Mouse (Mus musculus) heart, embryonic 16.5 days (tissue): ENCODE results near the gene Ski. TPM values are rescaled to one million over a fixed set of nuclear protein-coding genes. Genes with fewer than 3 reads are reported as not detected.

Source experiments
- ATAC-seq: fragments of 200-750 bp; cut with Nextera tagmentation; replicated peaks from 2 replicates; pipeline ENCODE4 v1.8.0; 2017; ENCODE audit warnings: moderate number of reproducible peaks; ENCODE audit not compliant: insufficient read depth, low FRiP score; ENCODE audit errors: extremely low read depth
- H3K27ac ChIP-seq: fragments of 300-500 bp; sonication (generic); 2 replicates; pipeline ENCODE4 v1.5.1; 2014; ENCODE audit warnings: mild to moderate bottlenecking, low read length, control low read depth, moderate library complexity
- H3K27me3 ChIP-seq: fragments of 300-500 bp; sonication (generic); 2 replicates; pipeline ENCODE4 v1.6.1; 2014; ENCODE audit warnings: low read length, mixed read lengths; ENCODE audit not compliant: control insufficient read depth, insufficient read depth
- H3K36me3 ChIP-seq: fragments of 300-500 bp; sonication (generic); 2 replicates; pipeline ENCODE4 v1.6.1; 2014; ENCODE audit not compliant: control insufficient read depth, insufficient read depth
- H3K4me1 ChIP-seq: fragments of 300-500 bp; sonication (generic); 2 replicates; pipeline ENCODE4 v1.6.1; 2014; ENCODE audit warnings: low read length, mixed read lengths; ENCODE audit not compliant: control insufficient read depth, insufficient read depth
- H3K4me2 ChIP-seq: fragments of 300-500 bp; sonication (generic); 2 replicates; pipeline ENCODE4 v1.6.1; 2014; ENCODE audit warnings: low read depth, mild to moderate bottlenecking, control low read depth, low read length
- H3K4me3 ChIP-seq: fragments of 300-500 bp; sonication (generic); 2 replicates; pipeline ENCODE4 v1.5.1; 2014; ENCODE audit warnings: mild to moderate bottlenecking, control low read depth, low read length
- H3K9ac ChIP-seq: fragments of 300-500 bp; sonication (generic); 2 replicates; pipeline ENCODE4 v1.6.1; 2014; ENCODE audit warnings: low read length, control low read depth
- H3K9me3 ChIP-seq: fragments of 300-500 bp; sonication (generic); replicated peaks from 2 replicates; pipeline ENCODE4 v1.6.1; 2016; ENCODE audit warnings: low read length; ENCODE audit not compliant: control insufficient read depth
- WGBS: fragments of 180-500 bp; shearing (Covaris S2); extraction: QIAGEN DNeasy Blood & Tissue Kit; methylation state at CpG from one replicate; pipeline ENCODE4 v1.1.7; 2014; 5-methylcytosine and 5-hydroxymethylcytosine counted together
- polyA plus RNA-seq: library from polyadenylated mRNA; unstranded; fragments of >200 nt; fragmentation: Nextera tagmentation; extraction: Ambion mirVana; gene quantifications from 2 replicates; pipeline ENCODE4 v1.2.1, GENCODE M21; 2015

The Ski gene
- polyA plus RNA-seq, 1 experiment from 2014 or later: 12.3 TPM

GRCm38 (mm10) chr4:155238276-155238675 is 15.9 kb upstream of the Ski start:
- H3K27ac ChIP-seq: peak overlapping the region; percentile 64; the same call in 1 of the 2 replicates
- H3K27me3 ChIP-seq: no peaks in the 10 kb centered on the region
- ATAC-seq: no peak
- 63% methylated on average over 5 of the region's 5 CpGs for WGBS
- H3K4me1 ChIP-seq: peaks cover 46% of the 10 kb centered on the region
- no peak overlapping the region for H3K4me2 ChIP-seq
- H3K4me3 ChIP-seq: no peak overlapping the region
- no peaks in the 10 kb centered on the region for H3K36me3 ChIP-seq
- H3K9ac ChIP-seq: no peak overlapping the region
- no peaks in the 10 kb centered on the region for H3K9me3 ChIP-seq

DNA sequence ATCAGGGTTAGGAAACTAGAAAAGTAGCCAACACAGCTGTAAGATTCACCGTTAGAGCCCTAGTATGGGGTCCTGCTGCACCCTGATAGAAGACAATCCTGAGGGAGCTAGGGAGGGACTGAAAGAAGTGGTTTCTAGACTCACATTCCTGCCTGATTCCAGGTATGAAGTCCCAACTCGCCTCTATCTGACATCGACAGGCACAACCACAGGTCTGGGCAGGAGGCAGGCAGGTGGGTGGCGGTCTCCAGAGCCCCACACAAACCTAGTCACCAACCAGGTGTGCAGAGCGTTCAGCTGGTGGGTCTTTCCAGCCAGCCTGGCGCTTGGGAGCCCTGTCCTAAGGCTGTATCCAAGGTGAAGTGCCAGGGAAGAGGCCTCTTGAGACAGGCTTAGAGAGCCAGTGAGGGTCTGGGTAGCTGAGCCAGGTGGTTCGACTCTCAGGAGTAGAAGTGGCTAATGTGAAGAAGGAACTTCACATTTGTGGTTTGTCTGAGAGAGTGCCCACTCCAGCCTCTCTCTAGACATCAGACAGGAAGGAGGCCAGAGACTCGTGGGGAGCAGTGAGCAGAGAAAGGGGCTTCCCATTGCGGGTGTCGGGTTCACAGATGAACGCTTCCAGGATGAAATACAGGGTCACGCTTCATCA is 14.5 kb upstream of the Ski start:
- Histone ChIP-seq H3K4me1 (peaks cover 48% of the 10 kb centered on the region), H3K27me3 (no peaks in the 10 kb centered on the region), H3K4me2 (no peak overlapping the region)

GRCm38 (mm10) chr4:155235311-155236119 is 13.1 kb upstream of the Ski start:
- 3% methylated on average over 18 of the region's 18 CpGs for WGBS
- Histone ChIP-seq H3K36me3 (no peaks in the 10 kb centered on the region), H3K27me3 (no peaks in the 10 kb centered on the region), H3K27ac (peak overlapping the region; percentile 95), H3K9me3 (no peaks in the 10 kb centered on the region), H3K9ac (peak overlapping the region; percentile 75), H3K4me3 (peak overlapping the region; percentile 22), H3K4me1 (peaks cover 43% of the 10 kb centered on the region), H3K4me2 (peak overlapping the region; percentile 60)
- peak; percentile 88 for ATAC-seq

More for the DNA sequence above, 14.5 kb upstream of the Ski start:
- no peaks in the 10 kb centered on the region for H3K9me3 ChIP-seq
- no peaks in the 10 kb centered on the region for H3K36me3 ChIP-seq
- H3K27ac ChIP-seq: peak overlapping the region; percentile 95
- 75% methylated on average over 12 of the region's 12 CpGs for WGBS
- no peak for ATAC-seq
- no peak overlapping the region for H3K4me3 ChIP-seq
- 0 out of 2 replicates have a peak overlapping the region, but pooled peaks have one; percentile 22 for H3K9ac ChIP-seq

DNA sequence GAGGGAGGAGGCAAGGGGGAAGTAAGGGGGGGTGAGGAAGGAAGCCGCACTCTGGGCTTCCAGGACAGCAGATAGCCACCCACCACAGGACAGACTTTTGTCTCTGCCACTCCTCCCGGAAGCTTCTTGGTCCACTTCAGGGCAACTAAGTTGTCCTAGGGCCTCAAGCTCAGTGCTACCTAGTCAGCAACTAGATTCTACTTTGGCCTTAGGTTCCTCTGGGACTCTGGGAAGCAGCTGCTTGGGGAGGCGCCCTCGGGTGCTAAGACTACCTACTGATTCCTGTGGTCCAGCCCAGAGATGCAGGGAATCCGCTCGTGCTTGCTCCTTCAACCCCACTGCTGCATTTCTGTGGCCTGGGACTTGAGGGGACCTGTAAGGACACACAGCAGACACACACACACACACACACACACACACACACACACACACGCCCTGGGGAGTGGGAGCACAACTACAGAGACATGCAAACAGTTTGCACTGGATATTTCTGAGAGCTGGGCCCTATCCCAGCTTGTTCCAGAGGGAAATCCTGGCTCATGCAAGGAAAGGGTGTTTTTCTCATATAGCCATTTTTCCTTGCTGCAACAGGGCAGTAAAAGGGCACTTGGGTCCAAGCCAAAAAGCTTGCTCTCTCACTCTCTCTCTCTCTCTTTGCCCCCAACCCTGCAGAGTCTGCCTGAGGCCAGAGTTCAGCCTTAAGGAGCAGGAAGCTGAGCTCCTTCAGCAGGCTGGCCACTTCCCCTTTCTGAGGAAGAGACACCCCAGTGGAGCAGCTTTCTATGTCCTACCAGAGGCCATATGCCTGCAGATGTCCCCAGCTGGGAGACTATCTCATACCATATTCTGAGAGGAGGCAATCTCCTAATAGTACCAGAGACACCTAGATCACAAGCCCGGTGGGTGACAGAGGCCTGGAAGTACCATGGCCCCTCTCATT is 12.2 kb upstream of the Ski start:
- peak overlapping the region; percentile 22 for H3K4me3 ChIP-seq
- ATAC-seq: 0 out of 2 replicates have a peak, but pooled peaks have one; percentile 3
- peak overlapping the region; percentile 60 for H3K4me2 ChIP-seq
- peaks cover 43% of the 10 kb centered on the region for H3K4me1 ChIP-seq
- no peaks in the 10 kb centered on the region for H3K36me3 ChIP-seq
- H3K27ac ChIP-seq: peak overlapping the region; percentile 95
- H3K9ac ChIP-seq: peak overlapping the region; percentile 75
- 27% methylated on average over 8 of the region's 8 CpGs for WGBS
- no peaks in the 10 kb centered on the region for H3K27me3 ChIP-seq
- H3K9me3 ChIP-seq: no peaks in the 10 kb centered on the region

DNA sequence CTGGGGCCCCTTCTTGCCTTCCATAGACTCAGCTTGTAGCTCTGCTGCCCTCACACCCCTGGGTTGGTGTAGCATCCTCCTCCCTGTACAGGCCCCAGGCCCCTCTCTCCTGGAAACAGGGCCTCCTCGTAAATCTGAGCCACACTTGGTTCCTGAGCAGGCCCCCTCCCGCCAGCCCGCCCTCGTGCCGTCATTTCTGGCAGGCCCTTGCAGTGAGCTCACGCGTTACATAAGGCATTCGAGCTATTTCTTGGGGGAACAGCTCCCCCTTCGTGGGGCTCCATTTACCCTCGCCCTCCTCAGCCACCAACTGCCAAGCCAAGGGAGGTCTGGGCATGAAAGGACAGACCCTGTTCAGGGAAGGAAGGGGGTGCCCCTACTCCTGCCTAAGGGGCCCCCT is 11.5 kb upstream of the Ski start:
- no peaks in the 10 kb centered on the region for H3K9me3 ChIP-seq
- H3K4me3 ChIP-seq: peak overlapping the region; percentile 22; the same call in 1 of the 2 replicates
- peak overlapping the region; percentile 75 for H3K9ac ChIP-seq
- H3K27ac ChIP-seq: peak overlapping the region; percentile 95
- peak overlapping the region; percentile 60 for H3K4me2 ChIP-seq
- 3% methylated on average over 10 of the region's 10 CpGs for WGBS
- peaks cover 43% of the 10 kb centered on the region for H3K4me1 ChIP-seq
- peak; percentile 37 for ATAC-seq
- H3K27me3 ChIP-seq: no peaks in the 10 kb centered on the region
- no peaks in the 10 kb centered on the region for H3K36me3 ChIP-seq

DNA sequence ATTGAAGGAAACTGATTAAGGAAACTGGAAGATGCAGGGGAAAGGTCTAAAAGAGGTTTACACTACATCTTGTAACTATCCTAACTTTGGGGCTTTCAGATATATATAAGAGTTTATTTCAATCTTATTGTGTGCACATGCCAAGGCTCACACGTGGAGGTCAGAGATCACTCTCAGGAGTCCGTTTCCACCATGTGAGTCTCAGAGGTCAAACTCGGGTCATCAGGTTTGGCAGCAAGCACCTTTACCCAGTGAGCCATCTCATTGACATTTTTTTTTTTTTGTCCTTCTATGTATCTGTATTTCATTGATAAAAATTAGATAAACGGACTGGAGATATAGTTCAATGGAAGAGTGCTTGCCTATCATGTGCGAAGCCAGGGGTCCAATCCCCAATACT is 6.1 kb upstream of the Ski start:
- Histone ChIP-seq H3K4me3 (no peak overlapping the region), H3K4me1 (peaks cover 10% of the 10 kb centered on the region), H3K4me2 (no peak overlapping the region), H3K9ac (no peak overlapping the region), H3K36me3 (no peaks in the 10 kb centered on the region), H3K27ac (no peak overlapping the region), H3K27me3 (no peaks in the 10 kb centered on the region), H3K9me3 (no peaks in the 10 kb centered on the region)
- ATAC-seq: no peak
- WGBS: 66% methylated on average over 5 of the region's 5 CpGs

DNA sequence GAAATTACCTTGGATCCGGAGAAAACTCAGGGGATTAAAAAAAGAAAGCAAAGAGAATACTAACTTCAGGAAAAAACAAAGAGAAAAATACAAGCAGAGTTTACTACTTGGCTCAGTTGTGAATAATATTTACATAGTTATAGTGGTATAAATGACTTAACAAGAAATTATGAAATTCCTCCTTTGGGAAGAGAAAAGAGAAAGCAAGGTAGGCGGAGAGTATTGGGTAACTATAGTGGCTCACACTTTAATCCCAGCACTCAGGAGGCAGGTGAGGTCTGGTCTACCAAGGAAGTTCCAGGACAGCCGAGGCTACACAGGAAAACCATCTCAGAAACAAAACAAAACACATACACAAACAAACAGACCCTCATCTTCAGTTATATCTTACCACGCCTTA is 5.6 kb upstream of the Ski start:
- H3K4me1 ChIP-seq: peaks cover 6% of the 10 kb centered on the region
- H3K4me3 ChIP-seq: no peak overlapping the region
- no peak overlapping the region for H3K4me2 ChIP-seq
- H3K9me3 ChIP-seq: no peaks in the 10 kb centered on the region
- 78% methylated on average over 4 of the region's 4 CpGs for WGBS
- H3K9ac ChIP-seq: no peak overlapping the region
- no peak for ATAC-seq
- H3K27ac ChIP-seq: no peak overlapping the region
- H3K36me3 ChIP-seq: no peaks in the 10 kb centered on the region
- H3K27me3 ChIP-seq: no peaks in the 10 kb centered on the region

DNA sequence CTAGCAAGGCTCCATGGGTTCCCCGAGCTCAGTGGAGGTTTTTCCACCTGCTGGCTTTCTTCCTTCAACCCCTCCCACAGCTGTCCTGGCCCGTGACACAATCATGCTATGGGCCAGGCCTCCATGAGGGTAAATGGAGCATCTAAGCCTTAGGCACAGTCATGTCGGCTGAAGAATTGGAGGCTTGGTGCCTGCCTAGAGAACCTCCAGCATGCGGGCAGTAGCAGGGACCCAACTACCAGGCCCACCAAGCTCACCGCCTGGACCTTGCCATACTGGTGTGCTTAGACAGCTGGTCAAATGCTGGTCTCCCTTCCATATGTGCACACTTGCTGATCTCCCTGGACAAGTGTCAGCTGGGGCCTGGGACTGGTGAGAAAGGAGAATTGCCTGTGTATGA is 3.5 kb upstream of the Ski start:
- Histone ChIP-seq H3K9me3 (no peaks in the 10 kb centered on the region), H3K27ac (no peak overlapping the region), H3K4me3 (no peak overlapping the region), H3K4me2 (no peak overlapping the region), H3K27me3 (no peaks in the 10 kb centered on the region), H3K9ac (no peak overlapping the region), H3K36me3 (no peaks in the 10 kb centered on the region), H3K4me1 (peaks cover 5% of the 10 kb centered on the region)
- no peak for ATAC-seq
- 82% methylated on average over 5 of the region's 5 CpGs for WGBS
